Mouse (Mus musculus) ovary, adult 18-20 months (tissue): ENCODE measurements around the gene Hspb9.

Experiments
- DNase-seq: peaks from one replicate; pipeline ENCODE4 v3.0.0; 2022; ENCODE audit warnings: low spot score, mixed read lengths

The Hspb9 gene

DNA sequence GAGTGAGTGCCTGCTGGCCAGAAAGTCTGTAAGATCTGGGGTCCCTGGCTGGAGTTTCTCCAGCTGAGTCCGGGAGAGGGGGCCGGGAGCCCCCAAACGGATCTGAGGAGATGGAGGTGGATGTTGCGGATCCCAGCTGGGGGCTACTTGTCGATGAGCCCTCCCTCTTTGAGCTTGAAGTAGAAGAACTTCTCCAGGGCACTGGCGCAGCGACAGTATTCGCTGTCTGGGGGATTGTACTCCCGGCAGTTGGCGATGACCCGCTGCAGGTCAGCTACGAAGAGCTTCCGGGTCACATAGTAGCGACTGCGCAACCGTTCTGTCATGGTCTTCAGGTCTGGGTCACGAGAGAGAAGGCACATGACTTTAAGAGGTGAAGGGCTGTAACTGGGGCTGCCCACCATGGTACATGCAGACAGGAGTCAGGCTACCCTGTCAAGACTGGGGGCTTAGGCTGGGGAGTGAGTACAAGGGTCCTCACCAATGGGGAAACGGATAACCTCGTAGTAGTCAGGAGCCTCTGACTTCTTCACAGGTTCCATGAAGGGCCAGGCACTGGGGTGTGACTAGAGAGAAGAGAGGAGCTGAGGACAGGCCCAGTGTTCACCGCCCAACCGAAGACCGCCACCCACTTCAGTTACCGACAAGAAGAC is 8.4 kb upstream of the Hspb9 start:
- no peak for DNase-seq

DNA sequence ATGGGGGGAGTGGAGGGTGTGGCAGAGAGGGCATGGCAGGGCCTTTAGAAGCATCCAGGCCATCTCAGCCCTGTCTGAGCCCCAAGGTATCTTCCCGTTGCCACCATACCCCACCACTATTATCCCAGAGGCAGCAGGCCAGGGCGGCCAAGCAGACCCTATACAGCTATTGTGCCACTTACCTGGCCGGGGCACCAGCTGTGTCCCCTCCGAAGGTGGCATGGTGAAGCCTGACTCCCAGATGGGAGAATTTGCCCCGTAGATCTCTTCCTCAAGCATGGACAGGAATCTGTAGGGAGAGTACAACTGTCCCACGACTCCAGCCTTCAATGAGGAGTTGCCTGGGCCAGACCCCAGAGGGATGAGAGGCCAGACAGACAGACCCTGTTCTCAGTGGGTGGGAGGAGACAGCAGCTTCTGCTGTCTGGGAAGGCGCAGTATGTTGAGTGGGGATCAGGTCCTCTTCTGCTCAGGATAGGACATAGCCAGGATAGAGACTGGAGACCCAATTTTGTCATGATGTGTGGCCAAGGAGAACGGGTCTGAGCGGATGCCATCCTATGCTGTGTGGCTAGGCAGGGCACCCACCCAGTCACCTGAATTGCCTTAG is 4.3 kb upstream of the Hspb9 start:
- DNase-seq = no peak

DNA sequence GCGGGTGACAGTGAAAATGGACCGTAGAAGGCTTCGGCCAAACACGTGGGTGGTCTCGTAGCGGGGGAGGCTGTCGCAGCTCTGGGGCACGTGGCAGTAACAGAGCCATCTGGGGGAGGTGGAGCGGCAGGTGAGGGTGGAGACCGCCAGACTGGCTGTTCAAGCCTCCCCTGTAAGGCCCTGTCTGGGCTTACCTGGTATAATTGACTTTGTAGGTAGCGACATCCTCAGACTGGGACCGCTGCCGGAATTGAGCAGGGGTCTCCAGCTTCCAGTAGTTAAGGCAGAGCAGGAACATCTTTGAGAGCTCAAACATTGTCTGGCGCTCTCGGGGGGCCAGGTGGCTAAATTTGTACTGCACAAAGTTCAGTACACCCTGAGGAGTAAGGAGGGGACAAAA is 3.1 kb upstream of the Hspb9 start:
- no peak for DNase-seq

DNA sequence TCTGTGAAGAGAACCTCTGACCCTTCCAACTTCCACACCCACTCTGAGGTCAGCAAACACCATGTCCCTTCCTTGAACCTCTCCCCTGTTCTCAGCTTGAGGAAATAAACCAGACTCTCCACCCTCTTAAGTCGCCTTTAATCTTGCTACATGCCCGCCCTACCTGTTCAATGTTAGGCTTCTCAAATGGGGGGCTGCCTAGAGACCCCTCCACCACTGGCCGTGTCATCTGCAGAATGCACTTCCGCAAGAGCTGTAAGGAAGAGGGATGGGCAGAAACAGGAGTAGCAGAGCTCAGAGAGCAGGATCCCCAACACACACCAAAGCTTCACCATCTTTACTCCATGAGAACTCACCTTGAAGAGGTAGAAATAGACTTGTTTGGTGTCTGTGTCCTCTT is 2.7 kb upstream of the Hspb9 start:
- DNase-seq = no peak

DNA sequence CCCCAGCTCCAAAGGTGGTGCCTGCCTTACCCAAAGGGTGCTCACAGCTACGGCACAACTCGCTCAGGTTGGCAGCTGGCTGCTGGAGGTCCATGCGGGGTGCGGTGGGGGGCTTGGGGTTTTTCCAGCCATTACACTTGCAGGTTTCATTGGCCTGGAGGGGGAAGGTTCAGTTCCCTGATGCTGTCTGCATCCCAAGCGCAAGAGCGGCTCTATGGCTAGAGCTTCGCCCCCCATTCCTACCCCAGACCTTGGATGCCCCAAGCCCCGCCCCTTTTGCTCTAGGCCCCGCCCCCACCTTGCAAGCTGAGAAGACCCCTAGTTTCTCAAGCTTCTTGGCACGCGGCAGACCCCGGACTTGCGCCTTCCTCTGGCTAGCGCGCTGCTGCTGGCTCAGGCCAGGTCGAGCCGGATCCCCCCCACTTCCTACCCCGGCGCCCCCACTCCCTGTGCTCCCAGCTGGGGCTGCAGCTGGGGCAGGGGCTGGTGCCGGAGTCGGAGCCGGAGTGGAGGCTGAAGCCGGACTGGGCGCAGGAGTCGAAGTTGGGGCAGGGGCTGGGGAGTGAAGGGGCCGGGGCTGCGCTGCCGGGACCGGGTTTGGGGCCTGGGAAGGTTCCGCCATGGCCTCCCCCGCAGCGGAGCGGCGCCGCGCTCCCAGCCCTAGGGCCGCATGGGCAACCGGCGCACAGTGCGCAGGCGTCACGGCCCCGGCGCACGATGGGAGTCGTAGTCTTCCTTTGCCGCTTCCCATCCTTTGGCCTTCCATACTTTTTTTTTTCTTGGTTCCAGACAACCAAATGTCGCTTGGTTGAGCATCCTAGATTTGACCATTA is 1.7 kb upstream of the Hspb9 start, which contains the start of gene Kat2a:
Gene Kat2a, minus strand, starts transcription at position 683 of the 833 bp plus-strand sequence.
- peak; percentile 76 for DNase-seq

DNA sequence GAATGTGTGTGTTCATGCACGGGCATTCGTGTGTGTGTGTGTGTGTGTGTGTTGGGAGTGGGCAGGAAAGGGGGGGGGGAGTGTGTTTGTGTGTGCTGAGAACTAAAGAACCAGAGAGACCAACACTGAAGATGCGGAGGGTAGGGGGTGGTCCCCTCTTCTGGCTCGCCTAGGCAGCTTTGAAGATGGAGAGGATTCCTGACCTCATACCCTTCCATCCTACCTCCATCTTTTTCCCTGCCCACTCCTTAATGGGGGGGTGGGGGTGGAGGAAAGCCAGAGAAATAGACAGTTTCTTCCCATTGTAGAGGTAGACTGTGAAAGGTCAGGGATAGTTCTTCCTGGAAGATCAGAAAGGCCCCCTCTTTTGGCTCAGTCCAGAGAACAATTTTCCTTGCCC is 476 bp upstream of the Hspb9 start:
- no peak for DNase-seq

DNA sequence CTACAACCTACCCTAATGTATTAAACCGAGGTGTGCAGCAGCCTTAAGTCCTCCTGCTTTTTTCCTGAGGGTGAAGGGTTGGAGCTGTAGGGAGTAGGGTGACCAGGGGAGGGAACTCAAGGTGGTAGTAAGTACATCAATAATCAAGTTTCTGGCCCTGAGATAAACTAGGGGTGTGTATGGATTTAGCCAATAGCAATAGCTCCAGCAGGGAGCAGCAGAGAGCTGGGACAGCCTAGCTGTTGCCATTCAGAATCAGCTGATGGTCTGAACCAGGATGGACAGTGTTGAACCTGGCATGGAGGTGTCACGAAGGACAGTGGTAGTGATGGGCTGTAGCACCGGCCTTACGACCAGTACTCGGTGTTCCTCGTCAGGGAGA is 875 bp downstream of the Hspb9 start:
- DNase-seq = no peak

DNA sequence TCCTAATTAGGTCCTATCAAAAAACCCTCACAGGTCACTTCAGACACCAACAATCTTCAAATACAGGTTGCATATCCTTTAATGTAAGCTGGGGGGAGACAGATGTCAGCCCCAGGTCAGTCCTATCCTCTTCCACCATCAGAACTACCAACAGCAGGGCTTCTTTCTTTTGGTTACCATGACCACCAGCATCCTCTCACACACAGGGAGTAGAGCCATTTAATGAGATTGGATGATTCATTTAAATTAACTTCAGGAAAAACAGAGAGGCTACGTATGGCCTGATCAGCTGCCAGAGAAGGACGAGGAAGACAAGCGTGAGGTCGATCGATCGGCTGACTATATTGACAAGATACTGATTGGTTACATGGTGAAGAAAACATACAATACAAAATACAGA is 1.3 kb downstream of the Hspb9 start:
- DNase-seq = no peak

DNA sequence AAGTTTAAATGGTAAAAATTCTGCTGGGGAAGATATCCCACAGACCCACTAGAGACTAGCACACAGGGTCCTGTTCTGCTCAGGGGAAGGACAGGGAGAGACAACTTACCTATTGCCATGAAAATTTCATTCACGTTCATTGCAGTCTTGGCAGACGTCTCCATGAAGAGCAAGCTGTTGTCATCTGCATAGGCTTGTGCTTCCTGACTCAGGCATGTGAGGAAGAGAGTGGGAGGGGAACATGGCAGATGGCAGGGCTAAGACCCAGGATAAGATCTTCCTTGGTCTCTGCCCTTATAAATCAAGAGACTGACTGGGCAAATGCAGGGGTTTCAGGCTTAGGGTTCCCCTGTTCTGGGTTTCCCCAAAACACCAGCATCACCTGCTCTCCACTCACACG is 3.0 kb downstream of the Hspb9 start:
- DNase-seq = no peak

DNA sequence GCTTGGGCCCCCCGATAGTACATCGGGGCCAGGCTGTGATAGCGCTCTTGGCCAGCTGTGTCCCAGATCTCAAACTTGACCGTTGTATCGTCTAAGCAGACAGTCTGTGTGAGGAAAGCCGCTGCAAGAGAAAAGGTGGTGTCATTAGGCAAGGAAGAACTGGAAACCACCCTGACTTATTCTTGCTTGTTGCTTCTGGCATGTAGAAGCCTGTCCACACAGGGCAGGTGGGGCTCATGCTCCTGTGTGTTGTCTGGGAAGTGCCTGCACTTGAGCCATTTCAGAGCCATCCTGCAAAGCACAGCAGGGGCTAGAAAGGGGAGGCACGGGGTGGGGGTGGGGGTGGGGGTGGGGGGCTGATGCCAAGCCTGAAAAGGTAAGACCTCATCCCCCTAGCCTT is 4.8 kb downstream of the Hspb9 start:
- DNase-seq = no peak

DNA sequence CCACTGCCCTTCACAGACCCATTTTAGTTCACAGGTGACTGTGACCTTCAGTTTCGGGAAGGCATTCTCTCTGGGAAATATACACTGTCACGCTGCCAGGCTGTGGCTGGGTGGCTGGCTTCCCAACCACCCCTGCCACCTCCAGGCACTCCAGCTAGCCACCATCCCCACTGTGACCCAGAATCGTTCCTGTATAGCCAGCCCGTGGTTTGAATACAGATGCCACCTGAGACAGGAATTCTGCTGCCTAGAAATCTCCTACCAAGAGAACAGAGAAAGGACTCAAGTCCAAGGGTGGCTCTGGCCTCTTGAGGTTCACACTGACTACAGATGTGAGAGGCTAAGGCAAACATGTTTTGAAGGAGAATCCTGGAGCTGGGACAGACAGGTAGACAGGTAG is 5.2 kb downstream of the Hspb9 start:
- DNase-seq = no peak

DNA sequence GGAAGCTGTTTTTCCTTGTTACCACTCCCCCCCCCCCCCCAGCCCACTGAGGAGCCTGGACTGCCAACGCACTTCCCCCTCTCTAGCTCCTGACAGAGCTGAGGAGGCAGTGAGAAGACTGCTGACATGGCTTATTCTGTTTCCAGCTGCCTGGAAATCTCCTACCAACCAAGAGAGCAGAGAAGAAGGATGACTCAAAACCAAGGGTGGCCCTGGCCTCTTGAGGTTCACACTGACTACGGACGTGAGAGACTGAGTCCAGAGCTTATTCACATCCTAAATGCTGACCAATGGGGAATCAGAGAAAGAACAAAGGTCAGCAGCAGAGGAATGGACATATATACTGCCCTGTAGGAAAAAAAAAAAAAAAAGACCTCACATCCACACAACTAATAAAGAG is 5.7 kb downstream of the Hspb9 start:
- DNase-seq = no peak

DNA sequence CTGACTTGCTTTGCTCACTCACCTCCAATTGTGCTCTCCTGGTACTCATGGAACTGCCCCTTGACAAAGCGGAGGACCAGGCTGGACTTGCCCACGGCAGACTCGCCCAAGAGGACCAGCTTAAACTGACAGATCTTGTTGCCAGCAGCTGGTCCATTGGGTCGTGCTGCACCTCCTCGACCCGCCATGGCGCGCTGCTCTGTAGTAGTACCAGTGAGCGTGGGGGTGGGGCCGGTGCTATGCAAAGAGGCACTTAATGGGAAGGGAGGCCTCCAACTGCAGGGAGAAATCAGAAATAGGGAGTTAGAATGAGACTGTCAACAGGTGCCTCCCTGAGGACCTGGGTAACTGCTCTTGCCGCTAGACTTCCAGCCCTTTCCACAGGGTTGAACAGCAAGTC is 6.2 kb downstream of the Hspb9 start:
- no peak for DNase-seq

DNA sequence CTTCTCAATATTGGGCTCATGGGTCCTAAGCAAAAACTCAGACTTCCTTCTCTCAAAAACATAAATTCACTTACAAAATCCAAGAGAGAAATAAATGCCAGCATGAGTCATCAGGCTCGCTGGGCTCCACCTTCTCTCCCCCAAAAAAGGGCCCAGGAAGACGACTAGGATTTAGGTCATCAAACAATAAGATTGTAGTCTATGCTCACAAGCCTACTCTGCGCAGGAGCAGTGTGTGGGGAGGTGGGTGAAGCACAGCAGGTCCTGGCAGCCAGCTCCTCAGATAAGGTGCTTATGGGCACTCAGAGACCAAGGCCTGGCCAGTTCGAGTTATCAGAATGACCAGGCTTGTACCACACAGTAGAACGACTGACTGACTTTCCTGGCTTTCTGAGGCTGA is 6.7 kb downstream of the Hspb9 start:
- DNase-seq = no peak

DNA sequence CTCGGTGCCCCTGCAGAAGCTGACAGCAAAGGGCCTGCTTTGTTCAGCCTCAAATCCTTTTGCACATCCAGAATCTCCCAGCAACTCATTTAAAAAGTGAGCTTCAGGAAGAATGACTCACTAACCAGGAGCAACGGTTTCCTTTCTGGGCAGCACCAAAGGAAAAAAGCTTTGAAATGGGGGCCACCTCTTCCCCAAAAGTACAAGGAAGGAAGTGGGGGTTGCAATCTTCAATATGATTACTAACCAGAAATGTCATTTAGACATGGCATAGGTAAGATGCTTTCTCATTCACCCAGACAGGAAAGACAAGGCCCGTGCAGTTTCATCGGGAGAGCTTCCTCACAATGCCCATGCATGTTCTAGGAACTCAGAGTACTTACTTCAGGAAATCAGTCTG is 7.6 kb downstream of the Hspb9 start:
- DNase-seq = no peak

DNA sequence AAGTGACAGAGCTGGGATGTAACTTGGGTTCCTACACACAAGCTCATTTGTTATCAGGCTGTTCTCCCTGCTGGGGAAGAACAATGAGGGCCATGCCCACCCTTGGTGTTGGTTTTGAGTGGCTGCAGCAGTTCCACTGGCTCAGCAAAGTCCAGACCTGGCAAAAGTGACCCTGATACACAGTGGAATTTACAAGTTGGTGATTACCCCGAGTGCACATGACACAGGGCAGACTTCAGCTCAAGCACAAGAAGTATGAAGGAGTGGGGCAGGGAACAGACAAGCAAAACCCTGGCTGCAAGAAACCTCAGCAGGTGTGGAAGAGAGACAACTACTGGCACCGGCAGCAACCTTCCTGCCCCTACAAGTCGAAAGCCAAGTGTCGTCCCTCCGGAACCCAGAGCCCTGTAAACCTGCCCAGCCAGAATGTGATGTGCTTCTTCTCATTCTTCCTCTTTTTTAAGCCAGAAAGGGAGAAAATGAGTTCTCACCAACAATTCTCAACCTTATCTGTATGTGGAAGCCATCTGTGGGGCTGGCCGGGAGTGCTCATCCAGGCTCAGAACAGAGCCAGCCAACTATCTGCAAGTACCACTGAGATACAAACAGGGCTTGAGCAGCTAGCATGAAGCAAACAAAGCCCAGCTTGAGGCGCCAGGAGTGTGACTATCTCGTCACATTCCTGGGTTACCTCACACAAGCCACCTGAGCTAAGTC is 8.3 kb downstream of the Hspb9 start:
- DNase-seq = no peak

DNA sequence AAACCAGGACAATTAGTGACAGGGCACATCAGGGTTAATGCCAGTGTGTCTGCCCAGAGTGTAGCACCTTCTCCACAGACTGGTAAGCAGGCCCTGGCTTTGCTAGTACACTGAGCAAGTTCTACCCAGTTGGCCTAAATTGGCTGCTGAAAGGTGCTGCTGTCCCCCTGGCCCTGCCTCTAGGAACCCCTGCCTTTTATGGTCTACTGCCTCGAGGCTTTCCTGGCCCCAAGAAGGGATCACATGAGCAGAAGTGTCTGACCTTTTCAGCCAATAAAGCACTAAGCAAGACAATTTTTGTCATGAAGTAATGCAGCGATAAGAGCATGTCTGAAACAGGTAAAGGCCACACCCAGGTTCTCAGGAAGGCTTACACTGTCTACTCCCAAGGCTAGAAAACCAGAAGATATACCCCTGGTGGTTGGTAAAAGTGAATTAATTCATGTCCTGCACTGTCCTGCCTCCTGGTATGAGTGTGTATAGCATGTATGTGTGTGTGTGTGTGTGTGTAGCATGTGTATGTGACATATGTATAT is 8.9 kb downstream of the Hspb9 start:
- DNase-seq = no peak

DNA sequence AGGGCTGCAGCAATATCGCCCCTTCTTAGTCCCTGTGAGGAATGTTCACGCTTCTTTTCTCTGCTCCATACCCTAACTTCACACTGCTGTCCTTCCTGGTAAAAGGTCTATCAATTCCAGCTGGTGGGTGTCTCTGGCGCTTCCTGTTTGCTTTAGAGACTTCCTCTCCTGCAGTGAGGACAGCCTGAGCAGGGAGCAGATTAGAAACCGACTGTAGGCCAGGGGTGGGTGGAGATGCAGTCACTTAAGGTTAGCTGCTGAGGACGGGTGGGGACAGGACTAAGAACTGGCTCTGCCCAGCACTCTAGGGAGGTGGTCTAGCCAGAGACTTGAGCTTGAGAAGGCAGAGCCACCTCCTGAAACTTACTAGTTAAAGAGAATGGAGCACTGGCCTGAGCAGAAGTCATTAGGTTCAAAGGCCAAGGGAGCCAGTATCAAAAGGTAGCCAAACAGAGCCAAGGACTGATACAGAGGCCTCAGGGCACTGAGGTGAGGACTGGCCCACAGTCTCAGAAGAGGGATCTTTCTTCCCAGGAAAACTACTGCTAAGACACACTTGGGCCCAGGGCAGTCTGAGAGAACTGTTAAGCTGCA is 11.4 kb downstream of the Hspb9 start:
- DNase-seq = no peak

DNA sequence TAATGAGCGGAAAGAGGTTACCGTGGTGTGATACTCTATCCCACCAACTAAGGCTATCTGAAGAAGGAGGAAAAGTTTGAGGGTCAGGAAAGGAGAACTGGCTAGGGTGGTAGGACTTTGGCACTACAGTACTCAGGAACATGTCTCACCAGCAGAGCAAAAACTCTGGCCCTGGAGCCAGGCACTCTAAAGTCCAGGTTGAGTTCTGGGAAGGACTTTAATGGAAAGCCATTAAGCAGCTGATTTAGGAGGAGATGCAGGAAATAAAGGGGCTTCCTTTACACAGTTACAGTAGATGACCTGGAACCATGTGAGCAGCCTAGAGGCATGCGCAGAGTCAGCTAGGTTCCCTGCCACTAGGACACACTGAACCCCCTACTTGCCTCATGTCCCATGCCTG is 13.6 kb downstream of the Hspb9 start:
- no peak for DNase-seq

DNA sequence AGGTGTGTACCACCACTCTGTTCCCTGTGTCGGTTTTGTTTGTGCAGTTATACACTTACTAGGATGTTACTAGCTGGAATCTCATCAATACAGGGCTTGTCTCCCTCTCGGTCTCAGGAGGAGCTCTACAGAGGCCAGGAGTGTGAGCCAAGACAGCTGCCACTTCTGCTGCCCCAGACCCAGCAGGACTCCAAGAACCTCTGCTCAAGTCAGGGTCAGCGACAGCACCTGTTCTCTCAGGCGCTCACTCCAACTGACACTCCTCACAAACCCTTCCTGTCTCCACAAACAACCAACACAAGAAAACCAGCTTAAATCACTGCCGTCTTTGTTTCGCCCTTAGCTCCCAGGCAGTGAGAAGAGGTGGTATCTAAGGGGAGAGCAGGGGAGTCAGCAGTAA is 15.0 kb downstream of the Hspb9 start:
- no peak for DNase-seq

DNA sequence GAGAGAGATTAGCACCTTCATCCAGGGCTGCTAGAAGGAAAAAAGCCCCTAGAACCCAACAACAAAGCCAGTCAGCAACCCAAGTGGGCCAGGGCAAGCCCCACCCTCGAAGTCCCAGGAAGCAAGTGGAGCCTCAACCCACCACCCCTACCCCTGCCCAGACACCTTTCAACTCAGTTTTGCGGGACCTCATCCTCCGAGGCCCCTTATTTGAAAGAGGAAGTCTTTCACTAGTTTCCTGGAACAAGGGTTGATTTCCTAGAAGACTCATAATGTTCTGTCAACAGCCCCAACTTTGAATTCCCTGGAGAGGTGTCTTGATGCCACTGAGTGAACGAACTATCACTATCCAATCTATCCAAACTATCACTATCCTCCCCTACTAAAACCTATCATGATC is 16.3 kb downstream of the Hspb9 start:
- DNase-seq = no peak
